Mouse (Mus musculus) brown adipose tissue, adult 24 weeks (tissue): Measurements from ENCODE around the gene Itgb3. TPM values are rescaled to one million over a fixed set of nuclear protein-coding genes. Genes with fewer than 3 reads are reported as not detected.
"Not testable (repeated sequence)": the region's sequence is repeated elsewhere in the genome, so short reads cannot be mapped to it uniquely, and the experiment has no call there.

Experiments
- H3K27ac ChIP-seq: fragments of 200-500 bp; replicated peaks from 2 replicates; pipeline ENCODE4 v1.5.1; 2012; ENCODE audit warnings: low read depth, mild to moderate bottlenecking, low read length
- H3K4me1 ChIP-seq: fragments of 200-500 bp; 2 replicates; pipeline ENCODE4 v1.6.1; 2012; ENCODE audit warnings: low read length, mixed read lengths; ENCODE audit not compliant: control insufficient read depth, insufficient read depth, insufficient read length
- H3K4me3 ChIP-seq: fragments of 200-500 bp; 2 replicates; pipeline ENCODE4 v1.5.1; 2012; ENCODE audit warnings: low read depth, mild to moderate bottlenecking, low read length, moderate library complexity; ENCODE audit not compliant: insufficient read depth
- polyA plus RNA-seq: library from polyadenylated mRNA; stranded (reverse); fragments of >200 nt; gene quantifications from 2 replicates; pipeline ENCODE4 v1.2.4, GENCODE M21; 2012; ENCODE audit not compliant: missing spikeins, insufficient read depth, insufficient read length

Gene Itgb3
- polyA plus RNA-seq, result 0.71 and 0.83 TPM in 2 replicates

GRCm38 (mm10) chr11:104607491-104608245 lies at the start of gene Itgb3:
Gene Itgb3, plus strand, starts transcription at chr11:104608000.
- Histone ChIP-seq H3K4me1 (peaks cover 6% of the 10 kb centered on the region; the same call in 1 of the 2 replicates), H3K4me3 (peak within 1 kb of the TSS; percentile 53), H3K27ac (no peak within 1 kb of the TSS)

DNA sequence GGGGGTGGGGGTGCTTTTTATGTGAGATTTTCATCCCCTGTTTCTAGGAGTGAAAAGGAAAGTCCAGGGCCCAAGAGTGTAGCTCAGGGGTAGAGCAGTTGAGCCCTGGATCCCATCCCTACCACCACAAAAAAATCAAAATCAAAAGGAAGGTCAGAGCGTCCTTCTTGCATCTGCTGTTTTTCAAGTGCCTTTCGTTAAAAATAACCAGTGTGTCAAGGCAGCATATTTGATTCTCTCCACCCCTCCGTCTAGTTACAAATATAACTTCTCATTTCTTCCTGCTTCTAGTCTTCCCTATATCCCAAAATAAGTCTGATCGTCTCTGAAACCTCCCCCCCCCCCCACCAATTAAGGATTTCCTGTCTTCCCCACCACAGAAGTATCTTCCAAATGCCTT lies 49.7 kb upstream of the Itgb3 start:
- Histone ChIP-seq H3K4me1 (no peaks in the 10 kb centered on the region), H3K27ac (no peak overlapping the region), H3K4me3 (no peak overlapping the region)

DNA sequence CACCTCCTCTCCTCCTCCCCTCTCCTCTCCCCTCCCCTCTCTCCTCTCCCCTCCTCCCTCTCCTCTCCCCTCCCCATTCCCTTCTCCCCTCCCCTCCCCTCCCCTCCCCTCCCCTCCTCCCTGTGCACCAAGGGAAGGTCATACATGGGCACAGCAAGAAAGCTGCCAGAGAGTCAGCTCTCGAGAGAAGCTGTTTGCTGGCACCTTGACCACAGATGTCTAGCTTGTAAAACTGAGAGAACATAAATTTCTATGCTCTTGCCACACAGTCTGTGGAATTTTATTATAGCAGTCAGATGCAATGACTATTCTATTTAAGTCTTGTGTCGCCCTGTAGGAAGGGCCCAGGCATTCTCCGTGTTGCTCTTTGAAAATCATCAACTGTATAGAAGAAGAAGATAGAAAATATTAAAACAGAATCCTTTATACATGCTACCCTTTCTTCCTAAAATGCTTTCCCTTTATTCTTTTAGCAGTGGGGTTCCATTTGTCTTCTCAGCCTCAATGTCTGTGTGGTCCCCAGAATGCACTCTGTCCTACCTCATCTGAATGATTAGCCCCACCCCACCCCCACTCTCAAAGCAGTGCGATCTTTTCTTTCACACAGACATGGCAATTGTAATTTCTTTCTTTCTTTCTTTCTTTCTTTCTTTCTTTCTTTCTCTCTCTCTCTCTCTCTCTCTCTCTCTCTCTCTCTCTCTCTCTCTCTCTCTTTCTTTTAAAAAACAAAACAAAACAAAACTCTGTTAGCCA lies 49.0 kb upstream of the Itgb3 start:
- Histone ChIP-seq H3K27ac (no peak overlapping the region), H3K4me3 (no peak overlapping the region), H3K4me1 (no peaks in the 10 kb centered on the region)

GRCm38 (mm10) chr11:104560971-104561370 lies 46.8 kb upstream of the Itgb3 start:
- peaks cover 2% of the 10 kb centered on the region; the same call in 1 of the 2 replicates for H3K4me1 ChIP-seq
- H3K4me3 ChIP-seq, result no peak overlapping the region
- peak overlapping the region; percentile 27 for H3K27ac ChIP-seq

- Histone ChIP-seq H3K27ac (peak overlapping the region; percentile 49; the same call in 1 of the 2 replicates), H3K4me1 (peaks cover 10% of the 10 kb centered on the region; the same call in 1 of the 2 replicates), H3K4me3 (no peak overlapping the region)
Observed at GRCm38 (mm10) chr11:104563496-104563895, 44.3 kb upstream of the Itgb3 start.

GRCm38 (mm10) chr11:104565172-104565571 lies 42.6 kb upstream of the Itgb3 start:
- Histone ChIP-seq H3K4me1 (peaks cover 10% of the 10 kb centered on the region; the same call in 1 of the 2 replicates), H3K27ac (peak overlapping the region; percentile 97)

DNA sequence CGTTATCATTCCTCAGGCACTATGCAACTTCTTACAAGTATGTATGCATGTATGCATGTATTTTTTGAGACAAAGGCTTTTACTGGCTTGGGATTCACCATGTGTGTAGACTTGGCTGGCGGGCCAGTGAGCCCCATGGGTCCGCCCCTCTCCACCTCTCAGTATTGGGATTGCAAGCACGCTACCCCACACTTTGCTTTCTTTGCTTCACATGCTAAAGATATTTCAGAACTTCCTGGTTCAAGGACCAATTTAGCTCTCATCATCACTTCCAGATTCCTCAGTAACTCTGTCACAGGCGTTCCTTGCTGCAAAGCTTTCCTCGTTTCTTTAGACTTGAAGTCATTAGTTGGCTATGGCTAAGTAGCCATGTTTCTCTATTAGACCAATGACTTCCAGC lies 41.7 kb upstream of the Itgb3 start:
- Histone ChIP-seq H3K4me3 (no peak overlapping the region), H3K4me1 (peaks cover 10% of the 10 kb centered on the region; the same call in 1 of the 2 replicates), H3K27ac (peak overlapping the region; percentile 59)

More at GRCm38 (mm10) chr11:104565172-104565571, 42.6 kb upstream of the Itgb3 start:
- H3K4me3 ChIP-seq, result no peak overlapping the region

DNA sequence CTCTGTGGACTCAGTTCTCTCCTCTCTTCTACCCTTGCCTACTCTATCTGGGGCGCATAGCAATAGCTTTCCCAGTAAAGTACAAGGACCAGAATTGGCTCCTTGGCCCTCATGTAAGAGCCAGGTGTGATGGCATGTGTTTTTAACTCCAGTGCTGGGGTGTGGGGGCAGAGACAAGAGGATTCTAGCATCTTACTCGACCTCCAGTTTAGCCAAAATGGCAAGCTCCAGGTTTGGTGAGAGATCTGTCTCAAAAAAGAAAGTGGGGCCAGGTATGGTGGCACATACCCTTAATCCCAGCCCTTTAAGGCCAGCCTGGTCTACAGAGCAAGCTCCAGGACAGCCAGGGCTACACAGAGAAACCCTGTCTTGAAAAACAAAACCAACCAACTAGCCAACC lies 41.0 kb upstream of the Itgb3 start:
- peaks cover 10% of the 10 kb centered on the region; the same call in 1 of the 2 replicates for H3K4me1 ChIP-seq
- no peak overlapping the region for H3K4me3 ChIP-seq
- peak overlapping the region; percentile 79 for H3K27ac ChIP-seq

GRCm38 (mm10) chr11:104567736-104568135 lies 40.1 kb upstream of the Itgb3 start:
- no peak overlapping the region for H3K27ac ChIP-seq
- H3K4me3 ChIP-seq, result no peak overlapping the region
- H3K4me1 ChIP-seq, result peaks cover 10% of the 10 kb centered on the region; the same call in 1 of the 2 replicates

DNA sequence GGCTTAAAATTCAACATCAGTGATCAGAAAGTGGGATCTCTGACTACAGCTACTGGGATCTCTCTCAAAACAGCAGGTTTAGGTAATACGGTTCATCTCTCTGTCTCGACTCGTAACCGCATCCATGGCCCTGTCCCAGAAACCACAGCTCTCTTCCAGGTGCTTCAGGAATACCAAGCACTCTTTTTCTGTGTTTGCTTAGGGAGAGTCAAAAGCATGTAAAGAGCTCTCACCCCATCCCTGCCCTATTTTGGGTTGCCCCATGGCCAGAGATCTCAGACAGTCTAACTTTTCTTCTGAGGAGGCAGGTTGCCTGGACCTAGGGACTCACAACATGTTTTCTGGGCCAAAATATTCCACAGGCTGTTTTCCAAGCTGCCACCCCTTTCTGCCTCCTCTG lies 39.5 kb upstream of the Itgb3 start:
- Histone ChIP-seq H3K4me3 (no peak overlapping the region), H3K27ac (no peak overlapping the region), H3K4me1 (peaks cover 10% of the 10 kb centered on the region; the same call in 1 of the 2 replicates)

DNA sequence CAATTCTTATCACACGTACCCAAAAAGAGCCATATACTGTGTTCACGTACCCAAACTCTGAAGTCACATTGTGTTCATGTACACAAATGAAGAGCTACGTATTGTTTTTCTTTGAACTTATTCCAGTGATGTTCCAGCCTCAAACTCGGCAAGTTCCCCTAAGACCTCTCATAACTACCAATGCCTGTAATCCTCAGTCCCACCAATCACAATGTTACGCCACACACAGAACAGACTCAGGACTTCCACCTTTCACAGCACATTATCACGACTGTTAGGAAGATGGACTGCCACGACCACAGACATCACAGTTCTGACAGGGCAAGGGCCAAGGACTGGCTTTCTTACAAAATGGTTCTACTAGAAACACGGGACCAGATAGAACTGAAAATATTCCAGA lies 37.3 kb upstream of the Itgb3 start:
- not testable (repeated sequence) for H3K4me3 ChIP-seq, H3K27ac ChIP-seq
- peaks cover 10% of the 10 kb centered on the region; the same call in 1 of the 2 replicates for H3K4me1 ChIP-seq

GRCm38 (mm10) chr11:104571373-104571772 lies 36.4 kb upstream of the Itgb3 start:
- not testable (repeated sequence) for H3K27ac ChIP-seq, H3K4me1 ChIP-seq
- peak overlapping the region; percentile 35 for H3K4me3 ChIP-seq

DNA sequence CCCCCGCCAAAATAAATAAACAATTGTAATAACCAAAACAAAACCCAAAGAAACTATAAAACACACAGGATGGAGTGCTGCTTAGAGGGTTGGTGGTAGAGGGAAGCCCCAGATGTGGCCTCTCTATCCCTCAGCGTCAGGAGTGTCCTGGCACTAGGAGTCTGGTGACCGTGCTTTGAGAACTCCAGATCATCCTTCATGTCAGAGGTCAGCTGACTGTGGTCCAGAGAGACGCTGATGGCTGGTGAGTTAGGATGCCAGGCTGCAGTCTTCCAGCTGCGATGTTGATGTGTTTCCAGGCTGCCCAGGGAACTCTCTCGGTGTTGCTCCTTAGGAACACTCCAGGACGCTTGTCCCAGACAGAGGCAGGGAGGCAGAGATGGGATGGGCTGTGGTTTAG lies 35.7 kb upstream of the Itgb3 start:
- no peak overlapping the region for H3K27ac ChIP-seq
- peaks cover 3% of the 10 kb centered on the region; the same call in 1 of the 2 replicates for H3K4me1 ChIP-seq
- H3K4me3 ChIP-seq, result no peak overlapping the region

- H3K4me3 ChIP-seq, result no peak overlapping the region
- H3K4me1 ChIP-seq, result no peaks in the 10 kb centered on the region
- H3K27ac ChIP-seq, result no peak overlapping the region
Observed at GRCm38 (mm10) chr11:104572566-104572965, 35.2 kb upstream of the Itgb3 start.
